Mouse (Mus musculus) hindbrain, embryonic 11.5 days (tissue): ENCODE data around the gene Sult1a1. TPM values are rescaled to one million over a fixed set of nuclear protein-coding genes. Genes with fewer than 3 reads are reported as not detected.
A peak's percentile ranks its signal among the peaks of the same experiment; 100 is the strongest.

Source experiments
- ATAC-seq: fragments of 200-750 bp; cut with Nextera tagmentation; 2 replicates; pipeline ENCODE4 v1.8.0; 2017; ENCODE audit warnings: mild to moderate bottlenecking, moderate TSS enrichment, moderate library complexity; ENCODE audit not compliant: low FRiP score
- DNase-seq: peaks from one replicate; pipeline ENCODE4 v3.0.0-alpha.2; 2015; ENCODE audit warnings: low spot score
- H3K27ac ChIP-seq: fragments of 300-500 bp; sonication (generic); 2 replicates; pipeline ENCODE4 v1.5.1; 2014; ENCODE audit warnings: mild to moderate bottlenecking, low read depth, low read length
- H3K27me3 ChIP-seq: fragments of 300-500 bp; sonication (generic); 2 replicates; pipeline ENCODE4 v1.6.1; 2014; ENCODE audit warnings: mild to moderate bottlenecking, low read length, moderate library complexity, mixed read lengths; ENCODE audit not compliant: control insufficient read depth, insufficient read depth
- H3K36me3 ChIP-seq: fragments of 300-500 bp; sonication (generic); 2 replicates; pipeline ENCODE4 v1.6.1; 2014; ENCODE audit warnings: mild to moderate bottlenecking, low read length, moderate library complexity, mixed read lengths; ENCODE audit not compliant: control insufficient read depth, insufficient read depth
- H3K4me1 ChIP-seq: fragments of 300-500 bp; sonication (generic); replicated peaks from 2 replicates; pipeline ENCODE4 v1.6.1; 2014; ENCODE audit warnings: low read length, mixed read lengths; ENCODE audit not compliant: control insufficient read depth, insufficient read depth
- H3K4me2 ChIP-seq: fragments of 300-500 bp; sonication (generic); replicated peaks from 2 replicates; pipeline ENCODE4 v1.6.1; 2014; ENCODE audit warnings: mild to moderate bottlenecking, low read depth, low read length
- H3K4me3 ChIP-seq: fragments of 300-500 bp; sonication (generic); 2 replicates; pipeline ENCODE4 v1.5.1; 2014; ENCODE audit warnings: low read depth, low read length
- H3K9ac ChIP-seq: fragments of 300-500 bp; sonication (generic); 2 replicates; pipeline ENCODE4 v1.6.1; 2014; ENCODE audit warnings: low read depth, low read length
- H3K9me3 ChIP-seq: fragments of 300-500 bp; sonication (generic); 2 replicates; pipeline ENCODE4 v1.6.1; 2016; ENCODE audit warnings: low read length; ENCODE audit not compliant: control insufficient read depth
- WGBS: fragments of 180-500 bp; shearing (Covaris S2); extraction: QIAGEN DNeasy Blood & Tissue Kit; methylation state at CpG from one replicate; pipeline ENCODE4 v1.1.7; 2014; 5-methylcytosine and 5-hydroxymethylcytosine counted together
- polyA plus RNA-seq: library from polyadenylated mRNA; unstranded; fragments of >200 nt; fragmentation: Nextera tagmentation; extraction: Ambion mirVana; gene quantifications from 2 replicates; pipeline ENCODE4 v1.2.1, GENCODE M21; 2014

Gene Sult1a1
- polyA plus RNA-seq, 1 experiment from 2014 or later = 0.52 TPM

GRCm38 (mm10) chr7:126659771-126660170 is 16.5 kb downstream of the Sult1a1 start:
- Histone ChIP-seq H3K4me2 (no peak overlapping the region), H3K9me3 (no peaks in the 10 kb centered on the region), H3K4me3 (no peak overlapping the region), H3K4me1 (no peaks in the 10 kb centered on the region), H3K27me3 (no peaks in the 10 kb centered on the region), H3K27ac (no peak overlapping the region), H3K9ac (no peak overlapping the region), H3K36me3 (no peaks in the 10 kb centered on the region)
- DNase-seq (no peak), ATAC-seq (no peak)
- 90% methylated on average over 3 of the region's 3 CpGs for WGBS

DNA sequence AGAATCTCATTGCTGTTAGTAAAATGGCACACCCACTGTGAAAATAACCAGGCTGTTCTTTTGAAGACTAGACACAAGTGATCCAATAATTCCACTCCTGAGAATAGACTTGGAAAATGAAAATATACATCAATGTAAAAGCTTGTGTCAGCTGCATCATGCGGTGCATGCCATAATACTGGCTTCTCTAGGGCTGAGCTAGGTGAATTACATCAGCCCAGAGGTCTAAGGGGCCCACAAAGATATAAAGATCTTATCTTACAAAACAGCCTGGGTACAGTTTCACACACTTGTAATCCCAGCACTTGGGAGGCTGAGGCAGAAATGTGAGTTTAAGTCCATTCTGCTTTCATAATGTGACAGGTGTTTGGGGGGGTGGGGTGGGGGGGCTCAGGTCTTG is 18.7 kb downstream of the Sult1a1 start:
- H3K27ac ChIP-seq = no peak overlapping the region
- ATAC-seq (no peak), DNase-seq (no peak)
- H3K27me3 ChIP-seq = no peaks in the 10 kb centered on the region
- no peaks in the 10 kb centered on the region for H3K36me3 ChIP-seq
- no peak overlapping the region for H3K9ac ChIP-seq
- H3K4me2 ChIP-seq = no peak overlapping the region
- WGBS = 90% methylated on average over 1 of the region's 1 CpGs
- H3K4me1 ChIP-seq = no peaks in the 10 kb centered on the region
- H3K4me3 ChIP-seq = no peak overlapping the region
- H3K9me3 ChIP-seq = no peaks in the 10 kb centered on the region

DNA sequence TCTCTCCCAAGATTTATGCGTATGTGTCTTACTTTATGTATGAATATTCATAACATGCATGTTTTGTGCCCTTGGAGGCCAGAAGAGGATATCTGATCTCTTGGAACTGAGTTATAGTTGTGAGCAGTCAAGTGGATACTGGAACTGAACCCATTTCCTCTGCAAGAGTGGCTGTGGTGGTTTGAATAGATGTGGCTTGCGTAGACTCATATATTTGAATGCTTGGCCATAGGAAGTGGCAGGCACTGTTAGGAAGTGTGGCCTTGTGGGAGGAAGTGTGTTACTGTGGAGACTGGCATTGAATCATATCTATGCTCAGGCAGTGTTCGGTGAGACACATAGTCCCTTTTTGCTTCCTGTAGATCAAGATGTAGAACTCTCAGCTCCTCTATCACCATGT is 20.5 kb downstream of the Sult1a1 start:
- Histone ChIP-seq H3K27ac (no peak overlapping the region), H3K36me3 (no peaks in the 10 kb centered on the region), H3K9ac (no peak overlapping the region), H3K9me3 (no peaks in the 10 kb centered on the region), H3K4me1 (no peaks in the 10 kb centered on the region), H3K4me3 (no peak overlapping the region), H3K4me2 (no peak overlapping the region), H3K27me3 (no peaks in the 10 kb centered on the region)
- WGBS = 92% methylated on average over 3 of the region's 3 CpGs
- DNase-seq = no peak
- no peak for ATAC-seq

DNA sequence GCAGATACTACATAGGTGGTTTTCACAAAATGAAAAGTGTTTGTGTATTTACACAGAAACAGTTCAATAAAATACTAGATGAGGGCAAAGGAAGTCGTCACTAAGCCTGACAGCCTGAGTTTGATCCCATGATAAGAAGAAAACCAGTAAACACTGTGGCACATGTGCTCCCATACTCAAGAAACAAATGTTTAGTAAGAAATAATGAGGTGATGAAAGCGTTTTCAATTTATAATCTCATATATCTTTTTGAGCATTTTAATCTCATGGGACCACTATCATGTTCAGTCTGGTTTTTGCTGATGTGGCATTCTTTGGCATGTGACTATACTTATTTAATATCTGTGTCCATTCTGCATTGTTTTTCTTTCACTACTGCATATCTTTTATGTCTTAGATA is 22.2 kb downstream of the Sult1a1 start:
- 87% methylated on average over 2 of the region's 2 CpGs for WGBS
- Histone ChIP-seq H3K27me3 (no peaks in the 10 kb centered on the region), H3K4me3 (no peak overlapping the region), H3K27ac (no peak overlapping the region), H3K36me3 (no peaks in the 10 kb centered on the region), H3K9me3 (no peaks in the 10 kb centered on the region), H3K4me1 (no peaks in the 10 kb centered on the region), H3K9ac (no peak overlapping the region), H3K4me2 (no peak overlapping the region)
- no peak for DNase-seq
- ATAC-seq = no peak

DNA sequence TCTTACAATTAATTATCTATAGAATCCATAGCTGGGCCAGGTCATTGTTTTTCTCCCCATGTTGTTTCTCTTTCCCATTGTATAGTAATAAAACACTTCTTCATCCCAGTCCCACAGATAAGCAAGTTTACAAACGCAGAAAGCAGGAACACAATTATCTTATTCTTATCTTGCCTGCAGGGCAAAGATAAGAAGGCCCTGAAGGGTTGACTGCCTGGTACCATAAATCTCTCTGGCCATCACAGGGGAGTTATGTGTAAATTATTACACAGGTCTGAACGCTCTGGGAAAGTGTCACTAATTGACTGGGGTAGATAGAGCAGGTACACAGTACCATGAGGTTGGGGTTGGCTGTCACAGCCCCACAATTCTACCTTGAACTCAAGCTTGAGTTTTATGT is 25.4 kb downstream of the Sult1a1 start:
- WGBS = 90% methylated on average over 2 of the region's 2 CpGs
- H3K9me3 ChIP-seq = no peaks in the 10 kb centered on the region
- H3K27me3 ChIP-seq = no peaks in the 10 kb centered on the region
- H3K9ac ChIP-seq = no peak overlapping the region
- DNase-seq (no peak), ATAC-seq (no peak)
- no peak overlapping the region for H3K4me2 ChIP-seq
- no peaks in the 10 kb centered on the region for H3K36me3 ChIP-seq
- H3K27ac ChIP-seq = no peak overlapping the region
- H3K4me3 ChIP-seq = no peak overlapping the region
- no peaks in the 10 kb centered on the region for H3K4me1 ChIP-seq

GRCm38 (mm10) chr7:126649231-126650051 is 26.8 kb downstream of the Sult1a1 start, which contains the start of gene Sgf29:
Sgf29 (plus strand) TSS chr7:126649309.
- WGBS = 1% methylated on average over 54 of the region's 57 CpGs
- H3K9me3 ChIP-seq = no peaks in the 10 kb centered on the region
- peak within 1 kb of the TSS; percentile 69 for H3K9ac ChIP-seq
- H3K4me3 ChIP-seq = peak within 1 kb of the TSS; percentile 54
- ATAC-seq = peak; percentile 98
- no peaks in the 10 kb centered on the region for H3K27me3 ChIP-seq
- no peaks in the 10 kb centered on the region for H3K36me3 ChIP-seq
- H3K27ac ChIP-seq = peak within 1 kb of the TSS; percentile 88
- peak within 1 kb of the TSS; percentile 62 for H3K4me2 ChIP-seq
- DNase-seq = peak; percentile 96
- H3K4me1 ChIP-seq = no peaks in the 10 kb centered on the region

- H3K4me2 ChIP-seq = peak overlapping the region; percentile 62; the same call in 1 of the 2 replicates
- DNase-seq (no peak), ATAC-seq (no peak)
- WGBS = 79% methylated on average over 4 of the region's 4 CpGs
- no peak overlapping the region for H3K9ac ChIP-seq
- H3K27me3 ChIP-seq = no peaks in the 10 kb centered on the region
- H3K9me3 ChIP-seq = no peaks in the 10 kb centered on the region
- H3K4me1 ChIP-seq = no peaks in the 10 kb centered on the region
- H3K27ac ChIP-seq = no peak overlapping the region
- no peaks in the 10 kb centered on the region for H3K36me3 ChIP-seq
- H3K4me3 ChIP-seq = peak overlapping the region; percentile 54; the same call in 1 of the 2 replicates
Measured at GRCm38 (mm10) chr7:126648486-126648885, 27.7 kb downstream of the Sult1a1 start.

GRCm38 (mm10) chr7:126645708-126646107 is 30.5 kb downstream of the Sult1a1 start:
- Histone ChIP-seq H3K4me1 (no peaks in the 10 kb centered on the region), H3K9ac (no peak overlapping the region), H3K4me2 (no peak overlapping the region), H3K27ac (no peak overlapping the region), H3K9me3 (no peaks in the 10 kb centered on the region), H3K4me3 (no peak overlapping the region), H3K36me3 (no peaks in the 10 kb centered on the region), H3K27me3 (no peaks in the 10 kb centered on the region)
- 71% methylated on average over 5 of the region's 5 CpGs for WGBS
- ATAC-seq (no peak), DNase-seq (no peak)

DNA sequence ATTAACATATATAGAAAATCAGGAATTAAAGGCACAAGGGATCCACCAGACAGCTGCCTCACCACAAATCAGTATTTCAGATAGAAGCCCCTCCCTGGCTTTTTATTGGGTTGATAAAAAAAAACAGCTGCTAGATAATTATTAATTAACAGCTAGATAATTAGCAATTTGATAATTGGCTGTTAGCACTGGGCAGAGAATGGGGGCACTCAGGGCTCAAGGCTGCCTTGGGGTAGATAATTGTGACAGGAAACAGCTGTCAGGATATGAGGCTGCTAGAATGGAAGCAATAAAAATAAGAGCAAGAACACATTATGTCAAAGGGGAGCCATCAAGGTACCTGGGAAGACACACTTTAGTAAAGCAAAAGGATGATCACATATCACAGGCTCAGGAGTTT is 31.3 kb downstream of the Sult1a1 start:
- H3K27ac ChIP-seq = no peak overlapping the region
- no peak overlapping the region for H3K4me2 ChIP-seq
- H3K9ac ChIP-seq = no peak overlapping the region
- DNase-seq (no peak), ATAC-seq (no peak)
- H3K27me3 ChIP-seq = no peaks in the 10 kb centered on the region
- H3K36me3 ChIP-seq = no peaks in the 10 kb centered on the region
- no peaks in the 10 kb centered on the region for H3K4me1 ChIP-seq
- H3K4me3 ChIP-seq = no peak overlapping the region
- H3K9me3 ChIP-seq = no peaks in the 10 kb centered on the region
